Mouse (Mus musculus) E14TG2a.4 (cell line): Measurements from ENCODE around the gene Ablim2.

Source experiments
- CTCF ChIP-seq: conservative IDR thresholded peaks from 2 replicates; pipeline ENCODE4 v1.5.1; 2014; ENCODE audit warnings: low read length
- NANOG ChIP-seq: IDR thresholded peaks from 2 replicates; pipeline ENCODE4 v1.6.1; 2014; ENCODE audit warnings: borderline replicate concordance, low read length, mixed read lengths
- POU5F1 ChIP-seq: IDR thresholded peaks from 2 replicates; pipeline ENCODE4 v1.6.1; 2014; ENCODE audit warnings: low read length, borderline replicate concordance

DNA sequence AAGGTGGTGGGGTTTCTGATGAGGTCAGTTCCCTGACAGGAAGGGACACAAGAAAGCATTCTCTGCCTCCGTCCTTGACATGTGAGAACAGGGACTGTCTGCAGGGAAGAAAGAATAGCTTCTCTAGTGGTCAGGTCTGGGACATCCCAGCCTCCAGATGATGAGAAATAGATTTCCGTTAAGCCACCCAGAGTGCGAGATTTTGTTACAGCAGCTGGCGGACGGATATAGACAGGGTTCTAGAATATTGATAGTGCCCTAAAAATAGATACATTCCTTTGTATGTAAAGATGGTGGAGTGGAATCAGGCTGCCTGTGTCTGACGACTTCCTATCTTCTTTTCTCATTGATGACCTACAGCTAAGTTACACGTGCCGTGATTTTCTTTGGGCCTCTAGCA lies 145.8 kb downstream of the Ablim2 start:
- TF ChIP-seq CTCF (no peak), POU5F1 (no peak), NANOG (no peak)
